Mouse (Mus musculus): ENCODE measurements around the gene Ambra1.

- TF ChIP-seq E2F4 (IDR thresholded peaks at IDR 0.05; ENCODE audit: insufficient read depth) (no peak), POLR2A (IDR thresholded peaks at IDR 0.05; ENCODE audit: insufficient read length, low read depth) (no peak), TCF12 (IDR thresholded peaks at IDR 0.05; ENCODE audit: insufficient read depth, poor library complexity, severe bottlenecking) (no peak), USF1 (IDR thresholded peaks at IDR 0.05; ENCODE audit: low read depth) (no peak), MAX (IDR thresholded peaks at IDR 0.05; ENCODE audit: low read depth) (no peak)
Observed at GRCm38 (mm10) chr2:91791621-91792020, 61.7 kb downstream of the Ambra1 start.

All from myocyte (in vitro differentiated cells).